Mouse (Mus musculus) heart, adult 8-10 months (tissue): Measurements from ENCODE around the gene Zswim3. TPM values are rescaled to one million over a fixed set of nuclear protein-coding genes. Genes with fewer than 3 reads are reported as not detected.
A peak's percentile ranks its signal among the peaks of the same experiment; 100 is the strongest.

Experiments used
- DNase-seq: peaks from one replicate; pipeline ENCODE4 v3.0.0; 2022; ENCODE audit warnings: low spot score
- total RNA-seq, 4 experiments: library from RNA; stranded (reverse); gene quantifications; 2 replicates each; pipeline ENCODE4 v1.2.4; 2022

Zswim3 gene
- total RNA-seq, 4 experiments from 2014 or later, result 2.2 to 2.7 (median 2.5) TPM

- no peak for DNase-seq
Observed at GRCm38 (mm10) chr2:164806614-164807013, 1.7 kb downstream of the Zswim3 start.

GRCm38 (mm10) chr2:164813557-164813956 lies 8.7 kb downstream of the Zswim3 start:
- no peak for DNase-seq

- DNase-seq, result no peak
Observed at GRCm38 (mm10) chr2:164815348-164815747, 10.4 kb downstream of the Zswim3 start.

- no peak for DNase-seq
Observed at GRCm38 (mm10) chr2:164815821-164816220, 10.9 kb downstream of the Zswim3 start.

- no peak for DNase-seq
Observed at GRCm38 (mm10) chr2:164817206-164817605, 12.3 kb downstream of the Zswim3 start.

GRCm38 (mm10) chr2:164817703-164818102 lies 12.8 kb downstream of the Zswim3 start:
- DNase-seq, result no peak

- no peak for DNase-seq
Observed at GRCm38 (mm10) chr2:164821060-164821459, 16.2 kb downstream of the Zswim3 start.

- DNase-seq, result peak; percentile 100
Observed at GRCm38 (mm10) chr2:164822636-164823165, 17.8 kb downstream of the Zswim3 start, which contains the start of gene Zswim1. Gene Zswim1 (plus strand): TSS chr2:164822686.

GRCm38 (mm10) chr2:164823181-164823585 lies 18.3 kb downstream of the Zswim3 start:
- no peak for DNase-seq

GRCm38 (mm10) chr2:164823969-164824368 lies 19.1 kb downstream of the Zswim3 start:
- no peak for DNase-seq

GRCm38 (mm10) chr2:164825521-164825920 lies 20.6 kb downstream of the Zswim3 start:
- DNase-seq, result no peak

GRCm38 (mm10) chr2:164827146-164827850 lies 22.4 kb downstream of the Zswim3 start:
- DNase-seq, result no peak

GRCm38 (mm10) chr2:164828437-164828836 lies 23.5 kb downstream of the Zswim3 start, which contains the start of gene Spata25:
Gene Spata25 (minus strand): TSS chr2:164828537.
- no peak for DNase-seq

GRCm38 (mm10) chr2:164829090-164829489 lies 24.2 kb downstream of the Zswim3 start:
- no peak for DNase-seq

GRCm38 (mm10) chr2:164831029-164831428 lies 26.1 kb downstream of the Zswim3 start:
- no peak for DNase-seq

GRCm38 (mm10) chr2:164832032-164832747 lies 27.3 kb downstream of the Zswim3 start:
- no peak for DNase-seq

GRCm38 (mm10) chr2:164832748-164833301 lies 27.9 kb downstream of the Zswim3 start, which contains the start of gene Ctsa:
Gene Ctsa (plus strand): TSS chr2:164832873.
- peak; percentile 81 for DNase-seq

GRCm38 (mm10) chr2:164833314-164833959 lies 28.5 kb downstream of the Zswim3 start, which contains the start of gene Neurl2:
Gene Neurl2 (minus strand): TSS chr2:164833456.
- DNase-seq, result peak; percentile 90

GRCm38 (mm10) chr2:164834531-164834930 lies 29.6 kb downstream of the Zswim3 start:
- DNase-seq, result no peak

GRCm38 (mm10) chr2:164835164-164835563 lies 30.3 kb downstream of the Zswim3 start:
- DNase-seq, result no peak

GRCm38 (mm10) chr2:164845782-164846181 lies 40.9 kb downstream of the Zswim3 start:
- DNase-seq, result no peak

GRCm38 (mm10) chr2:164850061-164850460 lies 45.2 kb downstream of the Zswim3 start:
- no peak for DNase-seq
